Mouse (Mus musculus) monocyte, adult 5-6 weeks (primary cell): ENCODE results near the gene Caskin2. TPM values are rescaled to one million over a fixed set of nuclear protein-coding genes. Genes with fewer than 3 reads are reported as not detected.
A peak's percentile ranks its signal among the peaks of the same experiment; 100 is the strongest.
"Not testable (repeated sequence)": the region's sequence is repeated elsewhere in the genome, so short reads cannot be mapped to it uniquely, and the experiment has no call there.

Experiments used
- ATAC-seq: fragments of 153-309, 156-312 bp; replicated peaks from 2 replicates; pipeline ENCODE4 v1.8.0; 2017; ENCODE audit warnings: mild to moderate bottlenecking; ENCODE audit not compliant: low TSS enrichment, insufficient number of reproducible peaks, severe bottlenecking, poor library complexity, low FRiP score
- total RNA-seq: library from RNA; stranded (forward); fragments of 200-1000, 200-491, 200-594 nt; gene quantifications from 3 replicates; pipeline ENCODE4 v1.2.3, GENCODE M21; 2017

Caskin2 gene
- total RNA-seq, 1 experiment from 2014 or later, result 0.19 TPM

GRCm38 (mm10) chr11:115776954-115777353 lies 36.5 kb downstream of the Caskin2 start:
- ATAC-seq, result no peak

- ATAC-seq, result no peak
Observed at GRCm38 (mm10) chr11:115775821-115776665, 37.4 kb downstream of the Caskin2 start.

GRCm38 (mm10) chr11:115774653-115775052 lies 38.8 kb downstream of the Caskin2 start:
- no peak for ATAC-seq

GRCm38 (mm10) chr11:115768896-115769295 lies 44.5 kb downstream of the Caskin2 start:
- no peak for ATAC-seq

- no peak for ATAC-seq
Observed at GRCm38 (mm10) chr11:115766981-115767380, 46.5 kb downstream of the Caskin2 start.

GRCm38 (mm10) chr11:115766356-115766943 lies 47.0 kb downstream of the Caskin2 start:
- no peak for ATAC-seq

GRCm38 (mm10) chr11:115765607-115766141 lies 47.8 kb downstream of the Caskin2 start:
- peak; percentile 44 for ATAC-seq

GRCm38 (mm10) chr11:115765103-115765606 lies 48.3 kb downstream of the Caskin2 start, which contains the start of gene Tmem94:
Tmem94 (plus strand) TSS chr11:115765433.
- peak; percentile 100 for ATAC-seq

- no peak for ATAC-seq
Observed at GRCm38 (mm10) chr11:115764698-115765097, 48.7 kb downstream of the Caskin2 start.

- not testable (repeated sequence) for ATAC-seq
Observed at GRCm38 (mm10) chr11:115762176-115762575, 51.3 kb downstream of the Caskin2 start.

GRCm38 (mm10) chr11:115753485-115753884 lies 60.0 kb downstream of the Caskin2 start:
- no peak for ATAC-seq

- no peak for ATAC-seq
Observed at GRCm38 (mm10) chr11:115752653-115753052, 60.8 kb downstream of the Caskin2 start.

GRCm38 (mm10) chr11:115751725-115752124 lies 61.7 kb downstream of the Caskin2 start:
- no peak for ATAC-seq

GRCm38 (mm10) chr11:115749834-115750233 lies 63.6 kb downstream of the Caskin2 start:
- ATAC-seq, result no peak

Other genes starting within 250 kb of the Caskin2 start
- gene Nup85, start 249.2 kb downstream of the Caskin2 start, total RNA-seq, result 44.3 to 90.7 TPM (median 75.8 TPM) in 3 replicates
- gene Mrps7, start 209.7 kb downstream of the Caskin2 start, total RNA-seq, result 20.4 to 30.1 TPM (median 20.7 TPM) in 3 replicates
- gene Gga3, start 209.6 kb downstream of the Caskin2 start, total RNA-seq, result 32.1 to 47.8 TPM (median 37.8 TPM) in 3 replicates
- gene Mif4gd, start 200.7 kb downstream of the Caskin2 start, total RNA-seq, result 37.5 to 42.1 TPM (median 41.2 TPM) in 3 replicates
- 14.2 to 23.5 TPM (median 15.3 TPM) in 3 replicates for gene Slc25a19, start 185.3 kb downstream of the Caskin2 start, total RNA-seq
- 28.1 to 56.7 TPM (median 47.2 TPM) in 3 replicates for gene Grb2, start 105.0 kb downstream of the Caskin2 start, total RNA-seq
- 10.8 to 33.1 TPM (median 10.9 TPM) in 3 replicates for gene Tmem94, start 48.2 kb downstream of the Caskin2 start, total RNA-seq
- gene Tsen54, start 1.1 kb upstream of the Caskin2 start, total RNA-seq, result 6.3 to 11.7 TPM (median 7.3 TPM) in 3 replicates
- 10.4 to 25.9 TPM (median 10.7 TPM) in 3 replicates for gene Llgl2, start 10.4 kb upstream of the Caskin2 start, total RNA-seq
- gene Myo15b, start 44.8 kb upstream of the Caskin2 start, total RNA-seq, result not detected in 3 replicates
- gene Smim5, start 86.3 kb upstream of the Caskin2 start, total RNA-seq, result 0.87 to 5.0 TPM (median 0.96 TPM) in 3 replicates
- 0.49 TPM in 1 of 3 replicates, not detected in the others for gene Smim6, start 98.4 kb upstream of the Caskin2 start, total RNA-seq
- gene Sap30bp, start 119.6 kb upstream of the Caskin2 start, total RNA-seq, result 109 to 210 TPM (median 121 TPM) in 3 replicates
- gene Recql5, start 119.8 kb upstream of the Caskin2 start, total RNA-seq, result 16.2 to 25.6 TPM (median 23.2 TPM) in 3 replicates
- not detected in 3 replicates for gene Itgb4, start 161.1 kb upstream of the Caskin2 start, total RNA-seq
- 3.6 to 6.4 TPM (median 5.8 TPM) in 3 replicates for gene Galk1, start 199.1 kb upstream of the Caskin2 start, total RNA-seq
- gene H3f3b, start 214.3 kb upstream of the Caskin2 start, total RNA-seq, result 1,370 to 2,118 TPM (median 2,068 TPM) in 3 replicates
- gene Unk, start 216.7 kb upstream of the Caskin2 start, total RNA-seq, result 8.3 to 18.3 TPM (median 11.6 TPM) in 3 replicates